Mouse (Mus musculus): ENCODE measurements at regions not wholly inside any gene's neighbourhood (a gene's known extent, or its start where the extent isn't known, plus 50 kb on each side); places are given as distances from the start of the nearest gene placed in this dataset.

DNA sequence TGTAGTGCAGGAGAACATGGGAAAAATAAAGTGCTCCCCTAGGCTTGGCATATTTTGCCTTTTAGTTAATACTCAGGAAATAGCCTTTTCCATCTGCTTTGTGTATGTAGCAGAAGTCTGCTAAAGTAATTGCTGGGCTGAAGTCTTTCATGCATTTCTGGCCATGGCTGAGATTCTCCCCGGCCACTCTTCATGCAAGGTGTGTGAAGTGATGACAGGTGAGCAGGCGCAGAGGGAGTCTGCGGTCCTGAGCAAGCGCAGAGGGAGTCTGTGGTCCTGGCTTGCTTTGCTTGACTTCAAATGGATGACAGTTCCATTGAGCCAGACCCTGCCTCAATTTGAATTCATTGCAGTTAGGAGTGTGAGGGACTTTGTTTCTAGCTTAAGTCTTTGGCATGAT lies 153.6 kb upstream of the F930015N05Rik start (continued):
- no peak for TF ChIP-seq JUND (IDR thresholded peaks at IDR 0.05; ENCODE audit: low read depth, low read length)
- no peak for TF ChIP-seq POLR2A (IDR thresholded peaks at IDR 0.05; ENCODE audit: control insufficient read depth in 1 of 2, insufficient read depth in 1 of 2, low read depth in 1 of 2, low read length in 2 of 2, poor library complexity in 1 of 2)

DNA sequence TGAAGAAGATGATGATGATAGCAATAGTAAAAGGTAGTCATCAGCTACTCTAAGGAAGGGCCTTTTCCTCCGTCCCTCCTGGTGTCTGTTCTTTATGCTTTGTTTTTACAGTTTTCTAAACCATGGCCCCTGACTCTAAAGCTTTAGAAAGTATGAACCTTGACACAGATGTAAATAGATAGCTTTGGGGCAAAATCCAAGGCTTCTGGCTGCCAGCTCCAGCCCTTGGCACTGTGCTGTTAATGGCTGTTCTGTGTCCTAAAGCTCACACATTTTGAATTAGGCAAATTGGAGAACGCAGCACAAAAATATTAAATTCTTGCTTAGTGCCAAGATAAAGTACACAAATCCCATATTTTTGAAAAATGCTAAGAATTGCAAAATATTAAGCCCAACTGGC lies 155.8 kb upstream of the F930015N05Rik start:
- Histone ChIP-seq H3K36me3 (ENCODE audit: control insufficient read depth in 1 of 2, insufficient read depth in 2 of 2, low read length in 2 of 2) (no peaks in the 10 kb centered on the region), H3K4me3 (ENCODE audit: control insufficient read depth in 1 of 2, insufficient read depth in 1 of 2, low read depth in 2 of 2, low read length in 2 of 2) (no peak overlapping the region), H3K27ac (ENCODE audit: control insufficient read depth, low read depth, low read length) (no peak overlapping the region), H3K4me1 (ENCODE audit: control insufficient read depth in 1 of 2, insufficient read depth in 2 of 2, low read length in 2 of 2) (no peaks in the 10 kb centered on the region), H3K9ac (ENCODE audit: control insufficient read depth, low read depth, low read length, poor library complexity, severe bottlenecking) (no peak overlapping the region), H3K9me3 (replicated peaks; ENCODE audit: insufficient read depth, low read length) (no peaks in the 10 kb centered on the region), H3K79me2 (ENCODE audit: control insufficient read depth, insufficient read depth, low read length, poor library complexity) (no peaks in the 10 kb centered on the region), H3K27me3 (ENCODE audit: control insufficient read depth in 1 of 2, insufficient read depth in 2 of 2, low read length in 2 of 2) (peaks cover 0 to 2% of the 10 kb centered on the region in 2 experiments; a peak in 2 of 4 replicates)
- DNase-seq (ENCODE audit: low read depth, low spot score): no peak
- no peak for TF ChIP-seq RAD21 (IDR thresholded peaks at IDR 0.05; ENCODE audit: low read depth, low read length)
- no peak for TF ChIP-seq ZKSCAN1 (IDR thresholded peaks at IDR 0.05; ENCODE audit: low read depth, low read length)
- no peak for TF ChIP-seq ZC3H11A (IDR thresholded peaks at IDR 0.05; ENCODE audit: low read depth, low read length)
- no peak for TF ChIP-seq CHD2 (IDR thresholded peaks at IDR 0.05; ENCODE audit: low read length)
- no peak for TF ChIP-seq POLR2AphosphoS2 (IDR thresholded peaks at IDR 0.05; ENCODE audit: low read length)
- TF ChIP-seq SIN3A (IDR thresholded peaks at IDR 0.05; ENCODE audit: low read length): no peak
- TF ChIP-seq HCFC1 (IDR thresholded peaks at IDR 0.05; ENCODE audit: low read depth, low read length): no peak
- no peak for TF ChIP-seq SMC3 (IDR thresholded peaks at IDR 0.05; ENCODE audit: low read depth, low read length)
- TF ChIP-seq ZNF384 (IDR thresholded peaks at IDR 0.05; ENCODE audit: low read depth, low read length): no peak
- no peak for TF ChIP-seq RCOR1 (IDR thresholded peaks at IDR 0.05; ENCODE audit: low read depth, low read length)
- no peak for TF ChIP-seq JUND (IDR thresholded peaks at IDR 0.05; ENCODE audit: low read depth, low read length)

DNA sequence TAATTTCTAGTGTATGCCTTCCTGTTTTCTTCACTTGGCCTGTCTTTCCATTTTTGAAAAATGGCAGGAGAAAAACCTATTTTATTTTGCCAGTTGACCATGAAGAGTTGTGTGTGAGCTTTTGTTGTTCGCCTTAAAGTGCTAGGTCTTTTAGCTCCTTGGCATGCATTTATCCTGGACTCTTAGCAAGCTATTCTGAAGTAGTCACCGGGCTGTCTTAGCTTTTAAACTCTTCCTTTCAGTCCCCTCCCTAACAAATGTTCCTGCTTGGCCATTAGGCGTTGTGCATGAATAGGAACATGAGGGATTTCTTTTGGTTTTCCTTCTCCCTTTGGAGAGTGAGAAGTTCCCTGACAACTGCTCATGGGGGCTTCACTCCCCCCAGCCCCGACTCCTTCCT lies 160.9 kb upstream of the F930015N05Rik start:
- H3K36me3 ChIP-seq (ENCODE audit: control insufficient read depth in 1 of 2, insufficient read depth in 2 of 2, low read length in 2 of 2): 0 out of 4 replicates have a peak, but pooled peaks cover 0 to 4% of the 10 kb centered on the region in 2 experiments
- DNase-seq (ENCODE audit: low read depth, low spot score): no peak
- no peak overlapping the region for H3K27ac ChIP-seq (ENCODE audit: control insufficient read depth, low read depth, low read length)
- H3K27me3 ChIP-seq (ENCODE audit: control insufficient read depth in 1 of 2, insufficient read depth in 2 of 2, low read length in 2 of 2): no peaks in the 10 kb centered on the region
- H3K9me3 ChIP-seq (replicated peaks; ENCODE audit: insufficient read depth, low read length): no peaks in the 10 kb centered on the region
- no peak overlapping the region for H3K4me3 ChIP-seq (ENCODE audit: control insufficient read depth in 1 of 2, insufficient read depth in 1 of 2, low read depth in 2 of 2, low read length in 2 of 2)
- TF ChIP-seq SMC3 (IDR thresholded peaks at IDR 0.05; ENCODE audit: low read depth, low read length): no peak
- no peak for TF ChIP-seq ZMIZ1 (IDR thresholded peaks at IDR 0.05; ENCODE audit: low read depth, low read length)
- no peak for TF ChIP-seq JUND (IDR thresholded peaks at IDR 0.05; ENCODE audit: low read depth, low read length)
- TF ChIP-seq MEF2A (IDR thresholded peaks at IDR 0.05; ENCODE audit: extremely low read depth, insufficient replicate concordance, low read depth, low read length, poor library complexity, severe bottlenecking): no peak
- no peak for TF ChIP-seq KAT2A (conservative IDR thresholded peaks at IDR 0.05; ENCODE audit: low read depth, low read length)
- no peak for TF ChIP-seq TBP (IDR thresholded peaks at IDR 0.05; ENCODE audit: low read depth, low read length)
- TF ChIP-seq ZC3H11A (IDR thresholded peaks at IDR 0.05; ENCODE audit: low read depth, low read length): no peak
- no peak for TF ChIP-seq POLR2A (IDR thresholded peaks at IDR 0.05; ENCODE audit: control insufficient read depth in 1 of 2, insufficient read depth in 1 of 2, low read depth in 1 of 2, low read length in 2 of 2, poor library complexity in 1 of 2)
- no peak for TF ChIP-seq UBTF (IDR thresholded peaks at IDR 0.05; ENCODE audit: borderline replicate concordance, insufficient read depth, low read depth, low read length)
- TF ChIP-seq NRF1 (IDR thresholded peaks at IDR 0.05; ENCODE audit: insufficient read depth, low read depth, low read length, poor library complexity, severe bottlenecking): no peak
- no peak for TF ChIP-seq ETS1 (IDR thresholded peaks at IDR 0.05; ENCODE audit: low read depth, low read length)
- TF ChIP-seq ELF1 (IDR thresholded peaks at IDR 0.05; ENCODE audit: low read depth, low read length): no peak
- TF ChIP-seq RAD21 (IDR thresholded peaks at IDR 0.05; ENCODE audit: low read depth, low read length): no peak
- no peak for TF ChIP-seq BHLHE40 (IDR thresholded peaks at IDR 0.05; ENCODE audit: borderline replicate concordance, low read depth, low read length)
- TF ChIP-seq GATA1 (IDR thresholded peaks at IDR 0.05; ENCODE audit: low read depth, low read length): no peak
- no peak for TF ChIP-seq MAZ (IDR thresholded peaks at IDR 0.05; ENCODE audit: low read depth, low read length)
- TF ChIP-seq TAL1 (IDR thresholded peaks at IDR 0.05; ENCODE audit: low read length): no peak
- no peak for TF ChIP-seq NELFE (IDR thresholded peaks at IDR 0.05; ENCODE audit: low read depth, low read length)
- no peaks in the 10 kb centered on the region for H3K79me2 ChIP-seq (ENCODE audit: control insufficient read depth, insufficient read depth, low read length, poor library complexity)
- peaks cover 0 to 7% of the 10 kb centered on the region in 2 experiments; a peak in 1 of 4 replicates for H3K4me1 ChIP-seq (ENCODE audit: control insufficient read depth in 1 of 2, insufficient read depth in 2 of 2, low read length in 2 of 2)
- H3K9ac ChIP-seq (ENCODE audit: control insufficient read depth, low read depth, low read length, poor library complexity, severe bottlenecking): no peak overlapping the region

All from MEL (cell line).